Mouse (Mus musculus) thymus, postnatal 10 days (tissue): ENCODE measurements around the gene March1.

Experiments used
- DNase-seq, 2 experiments: peaks; one replicate each; pipeline ENCODE4 v3.0.0; 2021; ENCODE audit warnings: low spot score in 2 of 2

The March1 gene

GRCm38 (mm10) chr8:65617871-65618751 lies at the start of gene March1:
Gene March1 (plus strand): TSS chr8:65617900.
- no peak for DNase-seq

DNA sequence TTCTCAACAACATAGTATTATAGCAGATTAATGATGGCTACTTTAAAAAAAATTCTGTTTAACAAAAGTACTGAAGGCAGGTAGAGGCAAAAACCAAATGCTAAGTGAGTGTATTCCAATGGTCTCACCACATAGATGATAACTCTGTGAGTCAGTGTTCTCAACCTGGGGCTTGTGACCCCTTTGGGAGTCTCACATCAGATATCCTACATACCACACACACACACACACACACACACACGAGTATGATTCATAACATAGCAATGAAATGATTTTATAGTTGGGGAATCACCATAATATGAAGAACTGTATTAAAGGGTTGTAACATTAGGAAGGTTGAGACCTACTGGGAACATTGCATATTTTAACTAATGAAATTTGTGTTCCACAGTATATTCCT lies 30.8 kb upstream of the March1 start:
- DNase-seq, result no peak

GRCm38 (mm10) chr8:65603241-65603640 lies 14.5 kb upstream of the March1 start:
- no peak for DNase-seq

DNA sequence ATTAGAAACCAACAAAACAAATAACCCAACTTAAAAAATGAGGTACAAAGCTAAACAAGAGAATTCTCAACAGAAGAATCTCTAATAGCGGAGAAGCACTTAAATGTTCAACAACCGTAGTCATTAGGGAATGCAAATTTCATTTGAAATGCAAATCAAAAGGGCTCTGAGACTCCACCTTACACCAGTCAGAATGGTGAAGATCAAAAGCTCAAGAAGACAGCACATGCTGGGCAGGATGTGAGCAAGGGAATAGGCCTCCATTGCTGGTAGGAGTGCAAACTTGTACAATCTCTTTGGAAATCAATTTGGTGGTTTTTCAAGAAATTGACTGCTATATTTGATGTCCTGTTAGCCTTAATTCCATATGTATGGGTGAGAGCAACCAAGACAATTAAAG lies 8.2 kb upstream of the March1 start:
- no peak for DNase-seq

DNA sequence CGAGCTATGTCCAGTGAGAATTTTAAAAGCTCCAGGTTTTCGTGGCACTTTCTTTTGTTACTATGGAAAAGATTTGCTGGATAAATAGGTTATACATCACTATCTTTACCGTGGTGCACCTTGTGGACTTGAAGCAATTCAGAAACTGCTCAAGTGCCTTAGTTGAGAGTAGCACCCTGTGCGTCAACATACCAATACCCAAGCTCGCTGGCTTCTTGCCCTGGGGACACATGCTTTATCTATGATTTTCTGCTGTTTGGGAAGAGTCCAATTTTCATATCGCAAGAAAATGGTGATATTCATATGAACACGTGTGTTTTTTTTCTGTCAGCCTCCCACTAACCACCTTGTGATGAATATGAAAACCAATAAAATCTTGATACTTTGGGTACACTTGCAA lies 1.3 kb downstream of the March1 start:
- no peak for DNase-seq

DNA sequence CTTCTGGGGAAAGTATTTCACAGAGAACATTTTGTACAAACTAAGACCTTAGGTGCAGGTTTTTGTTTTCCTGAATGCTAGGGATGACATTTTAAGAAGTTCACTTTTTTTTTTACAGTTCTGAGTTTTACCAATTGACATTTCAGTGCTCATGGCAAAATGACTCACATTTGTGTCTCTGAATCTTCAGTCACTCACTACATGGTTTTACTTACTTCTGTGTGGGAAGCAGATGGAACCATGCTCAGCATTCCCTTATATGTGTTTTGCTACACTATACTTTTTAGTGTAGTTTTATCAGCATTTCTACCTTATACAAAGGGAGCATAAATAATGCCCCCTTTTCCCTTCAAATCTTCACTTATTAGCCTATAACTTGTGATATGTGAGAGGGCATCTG lies 27.2 kb downstream of the March1 start:
- DNase-seq, result no peak

DNA sequence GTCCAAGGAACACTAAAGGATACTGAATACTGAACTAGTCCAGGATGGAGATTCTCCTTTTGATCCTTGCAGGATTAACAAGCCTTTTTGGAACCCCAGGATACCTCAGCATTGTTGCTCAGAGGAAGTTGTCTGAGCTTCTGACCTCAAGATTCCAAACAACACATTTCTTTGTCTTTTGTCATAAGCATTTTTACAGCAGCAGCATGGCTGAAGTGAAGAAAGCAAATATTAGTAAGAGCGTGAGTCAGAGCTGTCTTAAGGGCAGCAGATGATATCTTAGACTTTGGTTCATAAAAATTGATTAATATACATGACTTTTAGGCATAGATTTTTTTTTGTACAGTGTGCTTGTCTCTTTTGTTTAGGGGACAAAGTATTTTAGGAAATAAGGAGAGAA lies 27.8 kb downstream of the March1 start:
- DNase-seq, result no peak

- no peak for DNase-seq
These were observed 28.2 kb downstream of the March1 start for GRCm38 (mm10) chr8:65645945-65646344.

DNA sequence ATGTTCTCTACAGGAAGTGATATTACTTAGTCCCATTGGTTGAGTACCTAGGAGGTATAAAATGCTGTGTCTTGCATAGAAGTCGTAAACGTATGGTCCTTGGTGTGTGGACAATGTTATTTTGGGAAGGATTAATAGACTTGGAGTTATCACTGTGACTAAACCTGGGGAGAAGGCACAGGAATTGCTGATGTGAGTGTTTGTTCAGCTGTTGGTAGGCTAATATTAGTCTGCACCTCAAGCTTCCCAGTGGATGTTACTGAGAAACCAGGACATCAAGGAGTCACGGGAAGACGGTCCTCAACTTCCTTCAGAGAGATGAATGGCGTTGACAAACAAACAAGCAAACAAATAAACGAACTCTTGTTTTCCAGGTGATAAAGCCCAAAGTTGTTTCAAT lies 38.2 kb downstream of the March1 start:
- no peak for DNase-seq

DNA sequence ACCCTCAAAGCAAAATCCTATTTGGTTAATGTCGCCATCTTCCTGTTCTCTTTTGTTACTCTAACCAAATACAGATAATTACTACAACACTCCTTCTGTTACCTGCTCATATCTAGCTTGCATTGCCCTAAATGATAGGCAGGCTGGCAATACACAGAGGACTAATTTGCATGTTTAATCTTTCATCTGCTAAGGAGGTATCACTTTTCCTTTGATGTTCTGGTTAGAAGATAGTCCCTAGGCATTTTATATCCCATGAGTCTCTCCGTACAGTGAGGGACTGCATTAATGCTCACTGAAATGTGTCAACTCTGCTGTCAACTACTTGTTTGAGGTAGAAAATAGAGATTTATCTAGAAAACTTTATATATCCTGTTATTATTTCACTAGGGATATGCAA lies 44.2 kb downstream of the March1 start:
- DNase-seq, result no peak

- no peak for DNase-seq
These were observed 48.1 kb downstream of the March1 start for GRCm38 (mm10) chr8:65665786-65666185.

- DNase-seq, result no peak
These were observed 125.4 kb downstream of the March1 start for GRCm38 (mm10) chr8:65743066-65743465.

GRCm38 (mm10) chr8:65775815-65776214 lies 158.1 kb downstream of the March1 start:
- DNase-seq, result no peak

GRCm38 (mm10) chr8:65781156-65781555 lies 163.5 kb downstream of the March1 start:
- no peak for DNase-seq

DNA sequence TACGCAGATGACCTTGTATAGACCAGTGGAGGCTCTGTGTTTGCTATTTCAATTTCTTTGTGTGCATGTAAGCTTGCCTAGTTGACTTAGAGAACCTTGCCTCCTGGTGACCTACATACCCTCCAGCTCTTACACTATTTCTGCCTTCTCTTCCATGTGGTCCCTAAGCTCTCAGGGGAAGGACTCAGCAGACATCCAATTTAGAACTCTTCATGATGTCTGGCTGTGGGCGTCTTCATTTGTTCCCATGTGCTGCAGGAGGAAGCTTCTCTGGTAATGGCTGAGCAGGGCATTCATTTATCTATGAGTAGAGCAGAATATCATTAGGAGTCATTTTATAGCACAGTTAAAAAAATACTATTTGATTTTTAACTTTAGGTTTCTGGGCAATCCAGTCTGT lies 195.3 kb downstream of the March1 start:
- DNase-seq, result no peak

GRCm38 (mm10) chr8:65922294-65923019 lies 304.8 kb downstream of the March1 start:
- no peak for DNase-seq

DNA sequence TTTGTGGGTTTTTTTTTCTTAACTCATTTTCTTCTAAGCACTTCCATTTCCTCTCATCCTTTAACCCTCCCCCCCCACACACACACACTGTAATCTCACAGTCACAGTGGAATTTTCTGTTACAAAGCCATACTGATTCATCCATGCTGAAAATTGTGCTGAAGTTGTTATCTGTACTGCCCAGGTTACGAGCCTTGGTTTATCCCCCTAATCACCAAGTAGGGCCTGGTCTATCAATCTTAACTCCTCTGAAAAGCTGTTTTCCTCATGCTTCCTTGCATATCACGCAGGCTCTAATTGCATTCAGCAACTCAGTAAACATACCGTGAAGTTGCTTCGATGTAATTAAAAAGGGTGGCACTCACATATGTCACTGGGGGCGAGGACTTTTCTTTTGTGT lies 339.2 kb downstream of the March1 start:
- no peak for DNase-seq

DNA sequence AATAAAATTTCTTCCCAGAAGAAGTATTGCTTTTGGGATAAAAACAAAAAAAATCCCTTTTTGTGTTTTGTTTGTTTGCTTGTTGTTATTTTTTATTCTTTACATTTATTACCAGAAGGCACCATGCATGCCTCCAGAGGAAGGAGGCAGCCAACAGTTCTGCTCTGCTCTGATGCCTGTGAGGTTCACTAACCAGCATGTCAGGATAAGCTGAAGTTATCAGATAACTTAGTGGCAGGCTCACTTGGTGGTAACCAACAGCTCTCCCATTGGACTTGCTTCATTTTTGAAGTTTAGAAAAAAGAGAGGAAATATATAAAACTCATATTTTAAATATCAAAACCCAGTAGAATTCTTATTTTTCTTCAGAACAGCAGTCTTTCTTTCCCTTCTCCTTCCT lies 339.8 kb downstream of the March1 start:
- DNase-seq, result no peak

DNA sequence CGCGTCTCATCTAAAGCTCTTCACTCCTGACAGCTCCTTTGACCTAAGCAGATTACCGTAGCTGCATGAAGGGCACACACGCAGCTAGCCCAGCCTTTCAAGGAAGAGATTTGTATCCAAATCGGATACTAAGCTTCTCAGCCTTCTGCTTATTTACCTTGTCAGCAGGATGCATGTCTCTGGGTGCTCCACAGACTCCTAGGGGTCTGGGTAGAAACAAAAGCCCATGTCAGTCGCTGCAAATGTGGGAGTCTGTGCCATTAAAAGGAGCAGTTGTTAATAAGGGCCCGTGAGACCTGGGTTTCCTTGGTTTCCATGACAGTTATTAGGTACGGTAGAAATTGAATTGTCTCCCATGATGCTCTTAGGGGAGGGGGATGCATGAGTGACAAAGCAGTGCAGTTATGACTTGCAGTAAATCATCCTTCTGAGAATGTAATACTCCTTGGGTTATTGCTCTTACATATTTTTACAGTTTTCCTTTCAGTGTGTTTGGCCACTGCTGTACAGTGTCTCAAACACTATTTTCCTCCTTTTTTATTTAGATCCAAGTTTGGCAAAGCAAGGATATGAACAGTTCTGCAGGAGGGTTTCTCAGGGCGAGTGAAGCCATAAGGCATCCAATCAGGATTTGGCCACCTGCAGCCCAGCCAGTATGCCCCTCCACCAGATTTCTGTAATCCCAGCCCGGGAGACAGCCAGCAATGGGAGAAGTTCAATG lies 349.0 kb downstream of the March1 start:
- DNase-seq, result no peak

DNA sequence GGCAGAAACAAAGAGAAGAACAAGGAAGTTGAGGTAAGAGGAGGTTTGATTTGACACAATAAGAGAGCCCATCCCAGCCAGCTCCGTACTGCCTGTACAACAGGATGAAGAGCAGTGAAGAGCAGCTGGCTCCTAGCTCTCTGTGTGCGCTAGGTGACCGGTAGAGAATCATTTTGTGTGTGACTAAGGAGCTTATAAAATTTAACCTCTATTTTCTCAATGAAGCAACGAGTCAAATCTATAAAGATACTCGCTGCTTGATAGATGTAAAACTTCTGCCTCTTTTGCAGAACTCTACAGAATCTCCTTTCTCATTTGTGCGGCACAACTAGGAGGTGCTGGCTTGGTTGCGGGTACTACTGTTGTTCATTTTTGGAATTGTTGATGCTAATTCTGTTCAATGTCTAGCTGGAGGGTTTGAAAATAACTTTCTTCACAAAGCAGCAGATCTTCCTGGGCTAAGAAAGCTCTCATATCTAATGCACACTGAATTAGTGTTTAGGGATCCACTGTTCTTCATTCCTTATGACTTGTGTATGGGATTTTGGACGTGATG lies 349.6 kb downstream of the March1 start:
- DNase-seq, result no peak

GRCm38 (mm10) chr8:65976905-65977304 lies 359.2 kb downstream of the March1 start:
- no peak for DNase-seq

DNA sequence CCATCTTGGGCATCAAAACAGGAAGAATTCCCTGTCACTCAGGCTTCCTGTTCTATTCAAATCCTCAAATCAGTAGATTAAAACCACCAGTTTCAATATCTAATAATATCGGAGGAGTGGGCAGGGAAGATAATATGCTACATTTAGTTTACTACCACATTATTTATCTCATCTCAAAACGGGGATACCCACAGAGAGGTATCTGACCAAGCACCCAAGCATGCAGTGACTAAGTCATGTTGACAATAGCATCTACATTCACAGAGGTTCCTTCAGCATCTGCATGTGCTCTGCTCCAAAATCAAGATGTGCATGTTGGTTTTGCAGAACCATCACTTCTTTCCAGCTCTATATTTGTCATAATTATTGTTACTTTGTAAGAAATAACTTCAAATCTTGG lies 364.3 kb downstream of the March1 start:
- no peak for DNase-seq
